Mouse (Mus musculus): ENCODE measurements around the gene Csde1. TPM values are rescaled to one million over a fixed set of nuclear protein-coding genes. Genes with fewer than 3 reads are reported as not detected.

The Csde1 gene
- total and polyA plus RNA-seq, 3 experiments = 196 to 249 (median 210) TPM

GRCm38 (mm10) chr3:102995605-102996321 lies 24.5 kb upstream of the Csde1 start, which contains the start of gene Sike1:
TSS of gene Sike1 (plus strand) at chr3:102995708.
- Histone ChIP-seq H3K27ac (ENCODE audit: insufficient read depth, low read depth) (peak within 1 kb of the TSS; percentile 99), H3K9ac (ENCODE audit: insufficient read depth, low read depth) (peak within 1 kb of the TSS; percentile 92), H3K36me3 (replicated peaks in 1 of 2; ENCODE audit: control insufficient read depth in 1 of 2, insufficient read depth in 1 of 2, low read length in 1 of 2) (peaks cover 15 to 39% of the 10 kb centered on the region in 2 experiments), H3K27me3 (replicated peaks) (no peaks in the 10 kb centered on the region), H3K4me2 (ENCODE audit: insufficient read depth, low read depth, poor library complexity, severe bottlenecking) (peak within 1 kb of the TSS; percentile 99), H3K9me3 (replicated peaks; ENCODE audit: low read length) (peaks cover 13% of the 10 kb centered on the region), H3K4me3 (replicated peaks in 1 of 3; ENCODE audit: low read depth in 2 of 3, low read length in 2 of 3, poor library complexity in 1 of 3) (peak within 1 kb of the TSS; percentile 69 to 100 (median 74)), H3K4me1 (ENCODE audit: control insufficient read depth in 1 of 2, insufficient read depth in 2 of 2) (peaks cover 8 to 19% of the 10 kb centered on the region in 2 experiments), H3K79me2 (replicated peaks; ENCODE audit: control insufficient read depth, extremely low read depth, insufficient read depth, poor library complexity, severe bottlenecking) (peaks cover 7% of the 10 kb centered on the region)
- DNase-seq (ENCODE audit: extremely low read depth) = peak; percentile 95
- dilution Hi-C loops (cut with MboI; ENCODE audit: extremely low pct_ligation_motif_present, extremely low pct_unique_long_range_greater_than_20kb, low sequenced_read_pairs) = no loop called here
- TF ChIP-seq ZMIZ1 (IDR thresholded peaks at IDR 0.05; ENCODE audit: low read depth, low read length) = no peak; the same call in none of the 2 replicates
- peak; percentile 50 for TF ChIP-seq MEF2A (IDR thresholded peaks at IDR 0.05; ENCODE audit: borderline replicate concordance, low read depth, low read length)
- TF ChIP-seq TBP (conservative IDR thresholded peaks at IDR 0.05; ENCODE audit: low read depth, low read length) = peak; percentile 90
- TF ChIP-seq RCOR1 (conservative IDR thresholded peaks at IDR 0.05; ENCODE audit: low read depth, low read length) = no peak
- TF ChIP-seq TCF12 (IDR thresholded peaks at IDR 0.05; ENCODE audit: low read depth, low read length) = peak; percentile 82
- TF ChIP-seq PAX5 (IDR thresholded peaks at IDR 0.05; ENCODE audit: low read length) = no peak
- no peak for TF ChIP-seq MAFK (IDR thresholded peaks at IDR 0.05; ENCODE audit: insufficient replicate concordance, low read length)
- TF ChIP-seq ELF1 (IDR thresholded peaks at IDR 0.05; ENCODE audit: low read depth, low read length) = peak; percentile 95
- 0 out of 4 replicates have a peak, but pooled peaks of 1 of the 2 experiments have one; percentile 1 for TF ChIP-seq CTCF (conservative IDR thresholded peaks at IDR 0.05 in 1 of 2, IDR thresholded peaks at IDR 0.05 in 1 of 2; ENCODE audit: low read depth in 2 of 2, low read length in 2 of 2)
- TF ChIP-seq ZKSCAN1 (IDR thresholded peaks at IDR 0.05; ENCODE audit: borderline replicate concordance, low read depth, low read length) = no peak
- TF ChIP-seq JUN (IDR thresholded peaks at IDR 0.05; ENCODE audit: insufficient read depth, low read depth, low read length) = no peak
- TF ChIP-seq IRF4 (IDR thresholded peaks at IDR 0.05; ENCODE audit: low read depth, low read length) = peak; percentile 43; the same call in 1 of the 2 replicates
- 0 out of 2 replicates have a peak, but pooled peaks have one; percentile 17 for TF ChIP-seq BHLHE40 (IDR thresholded peaks at IDR 0.05; ENCODE audit: low read depth, low read length)
- no peak for TF ChIP-seq RAD21 (IDR thresholded peaks at IDR 0.05; ENCODE audit: low read depth, low read length)
- TF ChIP-seq SIN3A (IDR thresholded peaks at IDR 0.05; ENCODE audit: low read length) = peak; percentile 87; the same call in 1 of the 2 replicates
- TF ChIP-seq USF1 (IDR thresholded peaks at IDR 0.05; ENCODE audit: low read depth, low read length) = no peak
- peak; percentile 88 for TF ChIP-seq POLR2AphosphoS2 (IDR thresholded peaks at IDR 0.05; ENCODE audit: low read depth, low read length)
- TF ChIP-seq NELFE (IDR thresholded peaks at IDR 0.05; ENCODE audit: low read depth, low read length) = peak; percentile 89
- TF ChIP-seq CHD1 (IDR thresholded peaks at IDR 0.05; ENCODE audit: low read depth, low read length) = no peak
- peak; percentile 88 for TF ChIP-seq MXI1 (IDR thresholded peaks at IDR 0.05; ENCODE audit: low read depth, low read length)
- TF ChIP-seq UBTF (IDR thresholded peaks at IDR 0.05; ENCODE audit: low read depth, low read length) = 0 out of 2 replicates have a peak, but pooled peaks have one; percentile 33
- TF ChIP-seq KAT2A (IDR thresholded peaks at IDR 0.05; ENCODE audit: insufficient replicate concordance, low read length) = peak; percentile 60; the same call in 1 of the 2 replicates
- TF ChIP-seq CHD2 (IDR thresholded peaks at IDR 0.05; ENCODE audit: low read length) = no peak
- peak; percentile 65; the same call in 1 of the 2 replicates for TF ChIP-seq MAZ (IDR thresholded peaks at IDR 0.05; ENCODE audit: low read depth, low read length)
- TF ChIP-seq ZC3H11A (IDR thresholded peaks at IDR 0.05; ENCODE audit: low read depth, low read length) = no peak
- peak; percentile 68 for TF ChIP-seq ZNF384 (IDR thresholded peaks at IDR 0.05; ENCODE audit: low read depth, low read length)
- TF ChIP-seq JUND (conservative IDR thresholded peaks at IDR 0.05; ENCODE audit: low read depth, low read length) = no peak
- TF ChIP-seq USF2 (conservative IDR thresholded peaks at IDR 0.05; ENCODE audit: low read depth, low read length) = no peak
- TF ChIP-seq GABPA (IDR thresholded peaks at IDR 0.05; ENCODE audit: insufficient replicate concordance, low read depth, low read length) = no peak; the same call in 1 of the 2 replicates
- peak; percentile 86 for TF ChIP-seq MAX (IDR thresholded peaks at IDR 0.05; ENCODE audit: low read length)
- no peak for TF ChIP-seq EP300 (IDR thresholded peaks at IDR 0.05; ENCODE audit: low read length)
- no peak for TF ChIP-seq E2F4 (IDR thresholded peaks at IDR 0.05; ENCODE audit: insufficient replicate concordance, low read depth, low read length)
- TF ChIP-seq ETS1 (conservative IDR thresholded peaks at IDR 0.05; ENCODE audit: low read depth, low read length) = no peak
- TF ChIP-seq SMC3 (IDR thresholded peaks at IDR 0.05; ENCODE audit: low read depth, low read length) = no peak
- peak; percentile 91 for TF ChIP-seq NRF1 (IDR thresholded peaks at IDR 0.05; ENCODE audit: low read depth, low read length)
- peak; percentile 92 for TF ChIP-seq POLR2A (IDR thresholded peaks at IDR 0.05; ENCODE audit: low read depth, low read length)
- peak; percentile 82 for TF ChIP-seq HCFC1 (IDR thresholded peaks at IDR 0.05; ENCODE audit: low read depth, low read length)
- TF ChIP-seq MYC (IDR thresholded peaks at IDR 0.05; ENCODE audit: low read depth, low read length) = peak; percentile 50; the same call in 1 of the 2 replicates
- in situ Hi-C loops (cut with MboI; ENCODE audit: low pct_ligation_motif_present, low pct_unique_long_range_greater_than_20kb, low sequenced_read_pairs) = no loop called here
